Comparison of ENCODE assay signal across 16 mouse cellular contexts in genomic region chr9:22213785-22214194, GRCm38 (mm10). TPM values are rescaled to one million over a fixed set of nuclear protein-coding genes. Genes with fewer than 3 reads are reported as not detected.
DNase-seq lines count a peak whose midpoint lies in the region; ATAC-seq and TF ChIP-seq lines count a peak whose summit lies in the region.
"Had no signal": no experiment of that assay in that cellular context is flagged by ENCODE, and none has a peak within 500 bp of the region (broad histone marks: within the 10 kb centered on the region; RNA-seq: fewer than 3 reads in every experiment).

No protein-coding gene starts in this region.

- H3K36me3 ChIP-seq in kidney, postnatal 0 days (ENCODE audit: insufficient read depth, low read length): no peaks in the 10 kb centered on the region
- no peaks in the 10 kb centered on the region for H3K36me3 ChIP-seq in intestine, embryonic 15.5 days
- H3K36me3 ChIP-seq in hindbrain, embryonic 11.5 days (ENCODE audit: control insufficient read depth, insufficient read depth, low read length): no peaks in the 10 kb centered on the region
- H3K36me3 ChIP-seq: limb, embryonic 13.5 days had no signal

- H3K4me3 ChIP-seq in kidney, postnatal 0 days (replicated peaks; ENCODE audit: low read depth, low read length): no peak overlapping the region
- no peak overlapping the region for H3K4me3 ChIP-seq in intestine, embryonic 15.5 days (replicated peaks)
- H3K4me3 ChIP-seq in hindbrain, embryonic 11.5 days (ENCODE audit: low read depth, low read length): no peak overlapping the region
- H3K4me3 ChIP-seq: limb, embryonic 13.5 days; megakaryocyte, embryonic 14.5 days had no signal

- H3K27me3 ChIP-seq in kidney, postnatal 0 days (ENCODE audit: insufficient read depth, low read length): no peaks in the 10 kb centered on the region
- H3K27me3 ChIP-seq in intestine, embryonic 15.5 days (replicated peaks): no peaks in the 10 kb centered on the region
- no peaks in the 10 kb centered on the region for H3K27me3 ChIP-seq in hindbrain, embryonic 11.5 days (ENCODE audit: control insufficient read depth, insufficient read depth, low read length)
- H3K27me3 ChIP-seq: limb, embryonic 13.5 days had no signal

- peak; percentile 62 to 84 for DNase-seq in adrenal gland, adult (ENCODE audit: inconsistent age in 2 of 2, low spot score in 1 of 2)
- no peak for DNase-seq in adrenal gland, postnatal 4 days (ENCODE audit: low spot score in 2 of 2)
- DNase-seq in kidney, postnatal 0 days (ENCODE audit: low spot score): no peak
- no peak for DNase-seq in kidney, adult 8-10 months
- DNase-seq in hindbrain, embryonic 11.5 days (ENCODE audit: low spot score): no peak
- no peak for DNase-seq in right cerebral cortex, postnatal 36 days (ENCODE audit: low spot score in 2 of 2)
- DNase-seq: cerebellum, adult 18-20 months; gastrocnemius, postnatal 25 days; layer of hippocampus, adult 9-11 months; right cerebral cortex, adult 18-20 months had no signal

- H3K4me1 ChIP-seq in kidney, postnatal 0 days (replicated peaks; ENCODE audit: insufficient read depth, low read length): no peaks in the 10 kb centered on the region
- no peaks in the 10 kb centered on the region for H3K4me1 ChIP-seq in intestine, embryonic 15.5 days (replicated peaks)
- no peaks in the 10 kb centered on the region for H3K4me1 ChIP-seq in hindbrain, embryonic 11.5 days (replicated peaks; ENCODE audit: control insufficient read depth, insufficient read depth, low read length)
- H3K4me1 ChIP-seq: limb, embryonic 13.5 days had no signal

- no peak overlapping the region for H3K4me2 ChIP-seq in kidney, postnatal 0 days (ENCODE audit: low read length)
- no peak overlapping the region for H3K4me2 ChIP-seq in intestine, embryonic 15.5 days (replicated peaks)
- H3K4me2 ChIP-seq in hindbrain, embryonic 11.5 days (replicated peaks; ENCODE audit: low read depth, low read length): no peak overlapping the region
- H3K4me2 ChIP-seq: hindbrain, embryonic 14.5 days; limb, embryonic 13.5 days had no signal

- no peak overlapping the region for H3K9ac ChIP-seq in kidney, postnatal 0 days (ENCODE audit: low read depth, low read length)
- no peak overlapping the region for H3K9ac ChIP-seq in intestine, embryonic 15.5 days
- no peak overlapping the region for H3K9ac ChIP-seq in hindbrain, embryonic 11.5 days (ENCODE audit: low read depth, low read length)
- H3K9ac ChIP-seq: hindbrain, embryonic 14.5 days; limb, embryonic 13.5 days had no signal

- no peaks in the 10 kb centered on the region for H3K9me3 ChIP-seq in kidney, postnatal 0 days (replicated peaks; ENCODE audit: low read length)
- H3K9me3 ChIP-seq in intestine, embryonic 15.5 days: no peaks in the 10 kb centered on the region
- no peaks in the 10 kb centered on the region for H3K9me3 ChIP-seq in hindbrain, embryonic 11.5 days (ENCODE audit: control insufficient read depth, low read length)
- H3K9me3 ChIP-seq: limb, embryonic 13.5 days; megakaryocyte, embryonic 14.5 days had no signal

- 50% methylated on average over 2 of the region's 2 CpGs for WGBS in kidney, postnatal 0 days
- WGBS in intestine, embryonic 15.5 days: 44% methylated on average over 2 of the region's 2 CpGs
- WGBS in hindbrain, embryonic 11.5 days: 79% methylated on average over 2 of the region's 2 CpGs

- no peak; the same call in 1 of the 2 replicates for ATAC-seq in kidney, postnatal 0 days (replicated peaks; ENCODE audit: low FRiP score, low read depth)
- peak; percentile 88 for ATAC-seq in intestine, embryonic 15.5 days
- ATAC-seq in megakaryocyte-erythroid progenitor cell, adult 5-6 weeks (replicated peaks; ENCODE audit: low FRiP score, low TSS enrichment, poor library complexity, severe bottlenecking): peak; percentile 73
- ATAC-seq in hindbrain, embryonic 11.5 days (ENCODE audit: low FRiP score): no peak
- ATAC-seq: forebrain, embryonic 14.5 days had no signal

- peak overlapping the region; percentile 60 for H3K27ac ChIP-seq in kidney, postnatal 0 days
- H3K27ac ChIP-seq in intestine, embryonic 15.5 days: no peak overlapping the region
- no peak overlapping the region for H3K27ac ChIP-seq in hindbrain, embryonic 11.5 days (ENCODE audit: low read depth, low read length)
- H3K27ac ChIP-seq: hindbrain, embryonic 14.5 days; limb, embryonic 13.5 days had no signal

- TF ChIP-seq CTCF in kidney, postnatal 0 days (IDR thresholded peaks at IDR 0.05; ENCODE audit: low read depth): no peak

RNA-seq across cellular contexts. Expression of gene Zfp809, which starts 11.7 kb away (rescaled TPM):
- 10 to 100 TPM; 36.9 to 39.5 TPM for total RNA-seq in adrenal gland, postnatal 4 days (2021)
- 12.6 and 14.5 TPM in 2 replicates for polyA plus RNA-seq in kidney, postnatal 0 days (2015; fragmentation: Nextera tagmentation; extraction: Ambion mirVana)
- polyA plus RNA-seq in intestine, embryonic 15.5 days (2015; fragmentation: Nextera tagmentation; extraction: Ambion mirVana): 19.3 and 23.6 TPM in 2 replicates
- total RNA-seq in megakaryocyte-erythroid progenitor cell, adult 5-6 weeks (2014; fragmentation: Nextera tagmentation): 50.6 and 53.6 TPM in 2 replicates
- total RNA-seq in megakaryocyte-erythroid progenitor cell, adult 5-6 weeks (2017): 34.1 and 44.6 TPM in 2 replicates
- polyA plus RNA-seq in hindbrain, embryonic 11.5 days (2014; fragmentation: Nextera tagmentation; extraction: Ambion mirVana): 11.9 and 13.4 TPM in 2 replicates

RNA-seq across cellular contexts. Expression of gene Zfp872, which starts 25.9 kb away (rescaled TPM):
- total RNA-seq in adrenal gland, postnatal 4 days (2021): 1 to 10 TPM in 1 of 2 experiments, under 1 TPM in 1; 0.90 to 1.5 TPM
- 0.11 and 0.18 TPM in 2 replicates for polyA plus RNA-seq in kidney, postnatal 0 days (2015; fragmentation: Nextera tagmentation; extraction: Ambion mirVana)
- 0.29 and 0.90 TPM in 2 replicates for polyA plus RNA-seq in intestine, embryonic 15.5 days (2015; fragmentation: Nextera tagmentation; extraction: Ambion mirVana)
- total RNA-seq in megakaryocyte-erythroid progenitor cell, adult 5-6 weeks (2014; fragmentation: Nextera tagmentation): not detected in 2 replicates
- total RNA-seq in megakaryocyte-erythroid progenitor cell, adult 5-6 weeks (2017): not detected in 2 replicates
- polyA plus RNA-seq in hindbrain, embryonic 11.5 days (2014; fragmentation: Nextera tagmentation; extraction: Ambion mirVana): not detected in 2 replicates

RNA-seq across cellular contexts. Expression of gene Zfp599, which starts 45.9 kb away (rescaled TPM):
- 1 to 10 TPM; 2.2 to 3.2 TPM for total RNA-seq in adrenal gland, postnatal 4 days (2021)
- 3.1 and 3.3 TPM in 2 replicates for polyA plus RNA-seq in kidney, postnatal 0 days (2015; fragmentation: Nextera tagmentation; extraction: Ambion mirVana)
- polyA plus RNA-seq in intestine, embryonic 15.5 days (2015; fragmentation: Nextera tagmentation; extraction: Ambion mirVana): 4.2 and 4.3 TPM in 2 replicates
- 6.2 and 6.3 TPM in 2 replicates for total RNA-seq in megakaryocyte-erythroid progenitor cell, adult 5-6 weeks (2014; fragmentation: Nextera tagmentation)
- 6.7 and 13.7 TPM in 2 replicates for total RNA-seq in megakaryocyte-erythroid progenitor cell, adult 5-6 weeks (2017)
- 7.1 and 8.1 TPM in 2 replicates for polyA plus RNA-seq in hindbrain, embryonic 11.5 days (2014; fragmentation: Nextera tagmentation; extraction: Ambion mirVana)
- total RNA-seq: gastrocnemius, postnatal 25 days had no signal

RNA-seq across cellular contexts. Expression of gene Pigyl, which starts 57.1 kb away (rescaled TPM):
- total RNA-seq in adrenal gland, postnatal 4 days (2021): 10 to 100 TPM; 55.8 to 62.3 TPM
- polyA plus RNA-seq in kidney, postnatal 0 days (2015; fragmentation: Nextera tagmentation; extraction: Ambion mirVana): 102 and 111 TPM in 2 replicates
- 88.6 and 90.0 TPM in 2 replicates for polyA plus RNA-seq in intestine, embryonic 15.5 days (2015; fragmentation: Nextera tagmentation; extraction: Ambion mirVana)
- 31.2 and 49.5 TPM in 2 replicates for total RNA-seq in megakaryocyte-erythroid progenitor cell, adult 5-6 weeks (2014; fragmentation: Nextera tagmentation)
- 22.3 and 42.3 TPM in 2 replicates for total RNA-seq in megakaryocyte-erythroid progenitor cell, adult 5-6 weeks (2017)
- polyA plus RNA-seq in hindbrain, embryonic 11.5 days (2014; fragmentation: Nextera tagmentation; extraction: Ambion mirVana): 60.5 and 64.1 TPM in 2 replicates

Comparison
In these comparisons a context has a peak if more than half of its experiments do, and no peak if none do; other contexts are left out.
1. DNase-seq: peak in adrenal gland, adult (2 of 2); none in adrenal gland, postnatal 4 days (0 of 2), kidney, postnatal 0 days (single experiment), kidney, adult 8-10 months (0 of 2), hindbrain, embryonic 11.5 days (single experiment) and right cerebral cortex, postnatal 36 days (0 of 2).
2. ATAC-seq: peak in intestine, embryonic 15.5 days (single experiment) and megakaryocyte-erythroid progenitor cell, adult 5-6 weeks (single experiment); none in kidney, postnatal 0 days (single experiment) and hindbrain, embryonic 11.5 days (single experiment).